Mouse (Mus musculus) cerebellum, adult 2 months (tissue): ENCODE data around the gene Mks1.

Experiments
- CTCF ChIP-seq: fragments of 200-500 bp; IDR thresholded peaks from 2 replicates; pipeline ENCODE4 v1.5.1; 2011; ENCODE audit warnings: low read depth, mild to moderate bottlenecking, control low read depth, low read length, moderate library complexity, borderline replicate concordance; ENCODE audit not compliant: insufficient read depth
- POLR2A ChIP-seq: fragments of 200-500 bp; IDR thresholded peaks from 2 replicates; pipeline ENCODE4 v1.6.1; 2011; ENCODE audit warnings: low read length, control low read depth, borderline replicate concordance; ENCODE audit not compliant: insufficient read depth

GRCm38 (mm10) chr11:87875436-87875835 lies 22.4 kb downstream of the Mks1 start, which contains the start of gene Epx:
- TF ChIP-seq CTCF (no peak), POLR2A (no peak)
